Mouse (Mus musculus): ENCODE data around the gene Tapbp.

DNA sequence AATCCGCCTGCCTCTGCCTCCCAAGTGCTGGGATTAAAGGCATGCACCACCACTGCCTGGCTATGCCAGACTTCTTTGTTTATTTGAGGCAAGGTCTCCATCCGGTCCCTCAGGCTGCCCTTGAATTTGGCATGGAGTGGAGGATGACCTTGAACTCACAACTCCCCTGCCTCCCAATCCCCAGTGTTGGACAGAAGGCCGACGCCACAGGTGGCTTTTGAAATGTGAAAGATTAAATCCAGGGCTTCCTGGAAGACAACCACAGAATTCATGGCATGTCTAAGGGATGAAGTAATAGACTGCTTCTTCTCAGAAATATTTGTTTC is 14.7 kb upstream of the Tapbp start:
- TF ChIP-seq POLR2A (IDR thresholded peaks at IDR 0.05; ENCODE audit: borderline replicate concordance, insufficient read depth, low read length) (no peak), CTCF (IDR thresholded peaks at IDR 0.05; ENCODE audit: borderline replicate concordance, insufficient read depth, low read depth, low read length) (no peak)

All from cerebellum, adult 2 months (tissue).